ENCODE assay signal across 19 mouse cellular contexts in the genomic region with DNA sequence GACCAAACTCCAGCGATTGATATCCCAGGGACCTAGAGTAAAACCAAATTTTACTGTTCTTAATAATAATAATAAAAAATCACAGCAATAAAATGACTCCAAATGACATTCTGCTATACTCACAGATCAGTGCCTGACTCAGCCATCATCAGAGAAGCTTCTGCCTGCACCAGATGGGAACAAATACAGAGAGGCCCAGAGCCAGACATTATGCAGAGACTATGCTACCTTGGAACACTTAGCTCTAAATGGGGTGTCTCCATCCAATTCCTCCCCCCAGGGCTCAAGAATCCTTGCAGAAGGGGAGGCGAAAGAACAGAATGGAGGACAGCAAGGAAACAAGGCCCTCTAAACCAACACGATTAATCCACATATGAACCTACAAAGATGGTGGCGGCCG.
"Had no signal": no experiment of that assay in that cellular context is flagged by ENCODE, and none has a peak within 500 bp of the region (broad histone marks: within the 10 kb centered on the region; RNA-seq: fewer than 3 reads in every experiment).

No protein-coding gene starts in this region.

- ATAC-seq: intestine, embryonic 16.5 days; midbrain, embryonic 15.5 days had no signal

- DNase-seq: kidney, adult 18-20 months; kidney, postnatal 36 days; liver, embryonic 13.5 days; lung, adult 2 months; right cerebral cortex, adult 18-20 months; right cerebral cortex, postnatal 14 days; right cerebral cortex, postnatal 4 days; thymus, adult 2 months; thymus, postnatal 14 days; thymus, postnatal 4 days had no signal

- H3K4me3 ChIP-seq: left cerebral cortex, adult 2 months; liver, embryonic 13.5 days; midbrain, embryonic 12.5 days; midbrain, embryonic 15.5 days; neural tube, embryonic 12.5 days; neural tube, embryonic 15.5 days had no signal

- H3K27ac ChIP-seq: kidney, postnatal 0 days; left cerebral cortex, adult 2 months; liver, embryonic 13.5 days; macrophage; midbrain, embryonic 12.5 days; midbrain, embryonic 15.5 days; neural tube, embryonic 12.5 days; neural tube, embryonic 15.5 days; stomach, postnatal 0 days had no signal
